27 mouse cellular contexts compared by ENCODE assay signal in the genomic region with DNA sequence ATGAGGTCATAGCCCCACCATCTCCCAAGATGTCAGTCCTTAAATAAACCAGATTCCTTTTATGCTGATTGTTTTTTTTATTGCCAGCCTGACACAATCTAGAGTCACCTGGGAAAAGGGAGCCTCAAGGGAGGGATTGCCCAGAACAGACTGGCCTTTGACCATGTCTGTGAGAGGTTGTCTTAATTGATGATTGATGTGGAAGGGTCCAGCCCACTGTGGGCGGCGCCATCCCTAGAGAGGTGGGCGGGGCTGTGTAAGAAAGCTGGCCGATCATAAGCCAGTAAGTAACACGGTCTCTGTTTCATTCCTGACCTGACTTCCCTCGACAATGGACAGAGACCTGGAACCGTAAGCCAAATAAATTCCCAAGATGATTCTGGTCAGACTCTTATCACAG.
DNase-seq lines count a peak whose midpoint lies in the region; ATAC-seq and TF ChIP-seq lines count a peak whose summit lies in the region.
"Had no signal": no experiment of that assay in that cellular context is flagged by ENCODE, and none has a peak within 500 bp of the region (broad histone marks: within the 10 kb centered on the region; RNA-seq: fewer than 3 reads in every experiment).

No protein-coding gene starts in this region.

- no peak for DNase-seq in hindbrain, embryonic 10.5 days (ENCODE audit: low spot score)
- peak; percentile 56 for DNase-seq in ZHBTc4 (ENCODE audit: low read depth, low spot score)
- no peak for DNase-seq in layer of hippocampus, postnatal 36 days
- no peak for DNase-seq in ovary, postnatal 14 days (ENCODE audit: low spot score)
- DNase-seq in testis, postnatal 10 days (ENCODE audit: low spot score): no peak
- DNase-seq: adrenal gland, adult 8-10 months; adrenal gland, postnatal 25 days; B cell, adult 2 months; cerebellum, adult 11-12 months; cerebellum, adult 8-10 months; cerebellum, postnatal 10 days; cerebellum, postnatal 36 days; forebrain, postnatal 0 days; gastrocnemius, adult 2 months; gastrocnemius, postnatal 14 days; heart, adult 11 months had no signal

- no peak for ATAC-seq in hindbrain, embryonic 12.5 days (ENCODE audit: low FRiP score)
- peak; percentile 67 for ATAC-seq in intestine, postnatal 0 days
- ATAC-seq: activated CD4-positive, CD25-positive, alpha-beta regulatory T cell, adult 4 months; forebrain, embryonic 14.5 days; forebrain, postnatal 0 days; hindbrain, postnatal 0 days; Patski had no signal

- peak overlapping the region; percentile 84; the same call in 1 of the 2 replicates for H3K27ac ChIP-seq in hindbrain, embryonic 10.5 days
- H3K27ac ChIP-seq in hindbrain, embryonic 12.5 days: no peak overlapping the region
- H3K27ac ChIP-seq in intestine, postnatal 0 days (ENCODE audit: low read depth, low read length): no peak overlapping the region
- H3K27ac ChIP-seq: embryonic facial prominence, embryonic 15.5 days; gastrocnemius, adult 2 months; hindbrain, embryonic 14.5 days; hindbrain, postnatal 0 days had no signal

- 0 out of 2 replicates have a peak, but pooled peaks cover 3% of the 10 kb centered on the region for H3K36me3 ChIP-seq in hindbrain, embryonic 10.5 days
- no peaks in the 10 kb centered on the region for H3K36me3 ChIP-seq in hindbrain, embryonic 12.5 days
- 0 out of 2 replicates have a peak, but pooled peaks cover under 1% of the 10 kb centered on the region for H3K36me3 ChIP-seq in intestine, postnatal 0 days (ENCODE audit: control insufficient read depth, insufficient read depth)
- H3K36me3 ChIP-seq: embryonic facial prominence, embryonic 12.5 days; embryonic facial prominence, embryonic 15.5 days; G1E had no signal

- no peak overlapping the region for H3K4me2 ChIP-seq in hindbrain, embryonic 12.5 days (replicated peaks)
- H3K4me2 ChIP-seq in intestine, postnatal 0 days (replicated peaks; ENCODE audit: low read depth): no peak overlapping the region
- H3K4me2 ChIP-seq: embryonic facial prominence, embryonic 12.5 days; embryonic facial prominence, embryonic 15.5 days; heart, embryonic 11.5 days; hindbrain, embryonic 14.5 days had no signal

- peaks cover 13% of the 10 kb centered on the region for H3K27me3 ChIP-seq in hindbrain, embryonic 10.5 days (ENCODE audit: insufficient read depth, poor library complexity, severe bottlenecking)
- no peaks in the 10 kb centered on the region for H3K27me3 ChIP-seq in hindbrain, embryonic 12.5 days
- H3K27me3 ChIP-seq in intestine, postnatal 0 days (replicated peaks; ENCODE audit: control insufficient read depth, insufficient read depth, low read length): no peaks in the 10 kb centered on the region
- H3K27me3 ChIP-seq: embryonic facial prominence, embryonic 12.5 days; embryonic facial prominence, embryonic 15.5 days; Patski had no signal

- no peak overlapping the region for H3K9ac ChIP-seq in hindbrain, embryonic 12.5 days
- no peak overlapping the region for H3K9ac ChIP-seq in intestine, postnatal 0 days (ENCODE audit: low read depth, low read length)
- H3K9ac ChIP-seq: embryonic facial prominence, embryonic 12.5 days; embryonic facial prominence, embryonic 15.5 days; forebrain, postnatal 0 days; hindbrain, embryonic 14.5 days had no signal

- peaks cover 76% of the 10 kb centered on the region for H3K4me1 ChIP-seq in hindbrain, embryonic 10.5 days (replicated peaks)
- peaks cover 49% of the 10 kb centered on the region for H3K4me1 ChIP-seq in hindbrain, embryonic 12.5 days
- 0 out of 2 replicates have a peak, but pooled peaks cover 2% of the 10 kb centered on the region for H3K4me1 ChIP-seq in intestine, postnatal 0 days (replicated peaks; ENCODE audit: control insufficient read depth, insufficient read depth, low read length)

- H3K4me3 ChIP-seq in hindbrain, embryonic 10.5 days: no peak overlapping the region
- H3K4me3 ChIP-seq in hindbrain, embryonic 12.5 days: no peak overlapping the region
- no peak overlapping the region for H3K4me3 ChIP-seq in intestine, postnatal 0 days (ENCODE audit: low read depth, low read length)
- H3K4me3 ChIP-seq: embryonic facial prominence, embryonic 12.5 days; embryonic facial prominence, embryonic 15.5 days; gastrocnemius, adult 2 months had no signal

- TF ChIP-seq CTCF in intestine, postnatal 0 days (IDR thresholded peaks at IDR 0.05; ENCODE audit: low read depth): no peak

- WGBS in hindbrain, embryonic 10.5 days: 76% methylated on average over 7 of the region's 7 CpGs
- WGBS in hindbrain, embryonic 12.5 days: 78% methylated on average over 7 of the region's 7 CpGs
- 65% methylated on average over 7 of the region's 7 CpGs for WGBS in intestine, postnatal 0 days

- no peaks in the 10 kb centered on the region for H3K9me3 ChIP-seq in hindbrain, embryonic 10.5 days
- H3K9me3 ChIP-seq in hindbrain, embryonic 12.5 days (replicated peaks): no peaks in the 10 kb centered on the region
- no peaks in the 10 kb centered on the region for H3K9me3 ChIP-seq in intestine, postnatal 0 days (ENCODE audit: control insufficient read depth)
- H3K9me3 ChIP-seq: embryonic facial prominence, embryonic 12.5 days; embryonic facial prominence, embryonic 15.5 days had no signal
